Mouse (Mus musculus): ENCODE measurements around the gene Pfpl.

DNA sequence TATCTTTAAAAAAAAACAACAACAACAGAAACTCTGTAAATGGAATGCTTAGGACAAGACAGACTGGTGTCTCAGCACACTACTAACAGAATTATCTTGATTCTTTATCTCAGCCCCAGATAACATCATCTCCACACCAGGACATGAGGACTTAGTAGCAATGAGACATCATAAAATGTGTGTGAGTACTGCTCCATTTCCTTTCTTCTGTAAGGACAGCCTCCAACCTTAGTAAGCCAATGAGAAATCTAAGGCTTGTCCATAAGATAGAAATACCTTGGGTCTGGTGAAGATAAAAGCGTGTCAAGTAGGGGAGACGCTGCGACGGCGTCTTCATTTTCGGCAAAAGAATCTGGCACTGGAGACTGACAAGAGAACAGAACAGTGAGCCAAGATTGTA, at the start of gene Pfpl:
- TF ChIP-seq CTCF (IDR thresholded peaks at IDR 0.05; ENCODE audit: borderline replicate concordance, insufficient read depth, low read depth, low read length) (no peak), POLR2A (IDR thresholded peaks at IDR 0.05; ENCODE audit: borderline replicate concordance, insufficient read depth, low read length) (no peak)

All from cerebellum, adult 2 months (tissue).